Mouse (Mus musculus): ENCODE measurements around the gene Sost.

- TF ChIP-seq CTCF (IDR thresholded peaks at IDR 0.05; ENCODE audit: control insufficient read depth, insufficient read depth, low read length) (no peak), POLR2A (IDR thresholded peaks at IDR 0.05; ENCODE audit: borderline replicate concordance, control insufficient read depth, low read depth, low read length) (no peak)
These were observed 30.4 kb downstream of the Sost start for GRCm38 (mm10) chr11:101936421-101936820.
